Comparison of ENCODE assay signal across 14 mouse cellular contexts in the genomic region with DNA sequence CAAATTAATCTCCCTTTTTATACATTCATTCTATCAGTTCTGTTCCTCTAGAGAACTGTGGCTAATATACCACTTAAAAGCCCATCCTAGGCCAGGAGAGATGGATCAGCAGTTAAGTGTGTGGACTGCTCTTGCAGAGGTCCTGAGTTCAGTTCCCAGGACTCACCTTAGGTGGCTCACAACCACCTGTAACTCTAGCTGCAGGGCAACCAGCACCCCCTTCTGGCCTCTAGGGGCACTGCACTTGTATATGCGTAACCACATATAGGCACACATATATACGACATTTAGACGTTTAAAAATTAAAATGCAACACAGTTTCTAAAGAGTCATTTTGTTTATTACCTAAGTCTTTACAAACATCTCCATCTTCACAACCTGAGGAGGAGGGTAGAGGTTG.
DNase-seq lines count a peak whose midpoint lies in the region; ATAC-seq and TF ChIP-seq lines count a peak whose summit lies in the region.
"Had no signal": no experiment of that assay in that cellular context is flagged by ENCODE, and none has a peak within 500 bp of the region (broad histone marks: within the 10 kb centered on the region; RNA-seq: fewer than 3 reads in every experiment).

No protein-coding gene starts in this region.

- ATAC-seq in liver, embryonic 11.5 days (replicated peaks; ENCODE audit: low FRiP score), result no peak
- ATAC-seq in megakaryocyte-erythroid progenitor cell, adult 5-6 weeks (replicated peaks; ENCODE audit: low FRiP score, low TSS enrichment, poor library complexity, severe bottlenecking), result no peak
- ATAC-seq in heart, embryonic 12.5 days (ENCODE audit: insufficient number of reproducible peaks, low FRiP score), result no peak

- TF ChIP-seq POLR2A in liver, adult 2 months (IDR thresholded peaks at IDR 0.05; ENCODE audit: extremely low read depth, insufficient read depth, low read length), result no peak

- no peak overlapping the region for H3K4me3 ChIP-seq in liver, adult 2 months (ENCODE audit: insufficient read depth, low read depth, low read length)
- H3K4me3 ChIP-seq in liver, embryonic 11.5 days (ENCODE audit: low read depth, low read length), result no peak overlapping the region
- H3K4me3 ChIP-seq in heart, embryonic 12.5 days, result no peak overlapping the region
- H3K4me3 ChIP-seq: forebrain, embryonic 10.5 days; lung, embryonic 15.5 days; midbrain, embryonic 12.5 days had no signal

- 90% methylated on average over 3 of the region's 3 CpGs for WGBS in liver, adult 2 months
- 88% methylated on average over 3 of the region's 3 CpGs for WGBS in liver, embryonic 11.5 days
- 87% methylated on average over 3 of the region's 3 CpGs for WGBS in heart, embryonic 12.5 days

- no peaks in the 10 kb centered on the region for H3K4me1 ChIP-seq in liver, adult 2 months (ENCODE audit: control insufficient read depth, insufficient read depth, low read length)
- no peaks in the 10 kb centered on the region; the same call in 1 of the 2 replicates for H3K4me1 ChIP-seq in liver, embryonic 11.5 days (replicated peaks; ENCODE audit: control insufficient read depth, insufficient read depth, low read length)
- H3K4me1 ChIP-seq in heart, embryonic 12.5 days (replicated peaks), result no peaks in the 10 kb centered on the region
- H3K4me1 ChIP-seq: lung, embryonic 15.5 days had no signal

- peak; percentile 34 to 42 for DNase-seq in cerebellum, postnatal 10 days
- DNase-seq in cerebellum, adult 8-10 months, result no peak
- DNase-seq in liver, adult 2 months (ENCODE audit: extremely low read depth, low read depth, low spot score), result no peak
- DNase-seq in liver, embryonic 11.5 days (ENCODE audit: low spot score), result no peak
- peak; percentile 66 for DNase-seq in ES-CJ7 (ENCODE audit: low read depth, low spot score)
- peak; percentile 2 for DNase-seq in induced T-regulatory cell, adult 2 months (ENCODE audit: low read depth)
- DNase-seq: adrenal gland, adult 2 months; cerebellum, adult 18-20 months; gastrocnemius, postnatal 25 days had no signal

- H3K79me2 ChIP-seq in liver, adult 2 months (ENCODE audit: control insufficient read depth, insufficient read depth, low read length), result no peaks in the 10 kb centered on the region

- H3K4me2 ChIP-seq in liver, embryonic 11.5 days, result no peak overlapping the region
- H3K4me2 ChIP-seq in heart, embryonic 12.5 days, result no peak overlapping the region
- H3K4me2 ChIP-seq: lung, embryonic 15.5 days; midbrain, embryonic 12.5 days had no signal

- H3K36me3 ChIP-seq in liver, adult 2 months (ENCODE audit: control insufficient read depth, insufficient read depth, low read length), result no peaks in the 10 kb centered on the region
- H3K36me3 ChIP-seq in liver, embryonic 11.5 days (ENCODE audit: control insufficient read depth, insufficient read depth, low read length), result no peaks in the 10 kb centered on the region
- no peaks in the 10 kb centered on the region for H3K36me3 ChIP-seq in heart, embryonic 12.5 days
- H3K36me3 ChIP-seq: forebrain, embryonic 10.5 days; lung, embryonic 15.5 days; midbrain, embryonic 12.5 days had no signal

- H3K27ac ChIP-seq in liver, adult 2 months (replicated peaks; ENCODE audit: insufficient read depth, low read depth, low read length), result no peak overlapping the region
- H3K27ac ChIP-seq in liver, embryonic 11.5 days (ENCODE audit: low read depth, low read length), result no peak overlapping the region
- H3K27ac ChIP-seq in heart, embryonic 12.5 days (ENCODE audit: poor library complexity, severe bottlenecking), result no peak overlapping the region
- H3K27ac ChIP-seq: forebrain, embryonic 10.5 days; lung, embryonic 15.5 days; midbrain, embryonic 12.5 days had no signal

- H3K27me3 ChIP-seq in liver, adult 2 months (ENCODE audit: control insufficient read depth, insufficient read depth, low read length), result 0 out of 2 replicates have a peak, but pooled peaks cover 2% of the 10 kb centered on the region
- H3K27me3 ChIP-seq in liver, embryonic 11.5 days (replicated peaks; ENCODE audit: control insufficient read depth, insufficient read depth, low read length), result no peaks in the 10 kb centered on the region
- H3K27me3 ChIP-seq in heart, embryonic 12.5 days (replicated peaks), result no peaks in the 10 kb centered on the region
- H3K27me3 ChIP-seq: lung, embryonic 15.5 days; midbrain, embryonic 12.5 days had no signal

- no peak overlapping the region for H3K9ac ChIP-seq in liver, adult 2 months (ENCODE audit: low read depth, low read length)
- H3K9ac ChIP-seq in liver, embryonic 11.5 days (ENCODE audit: low read depth, low read length), result no peak overlapping the region
- no peak overlapping the region for H3K9ac ChIP-seq in heart, embryonic 12.5 days
- H3K9ac ChIP-seq: lung, embryonic 15.5 days; midbrain, embryonic 12.5 days had no signal

- peak; percentile 57 for TF ChIP-seq CTCF in liver, adult 2 months (IDR thresholded peaks at IDR 0.05; ENCODE audit: low read depth, low read length)

- no peaks in the 10 kb centered on the region for H3K9me3 ChIP-seq in liver, embryonic 11.5 days (ENCODE audit: control insufficient read depth, low read length)
- peaks cover 2% of the 10 kb centered on the region; the same call in 1 of the 2 replicates for H3K9me3 ChIP-seq in heart, embryonic 12.5 days (replicated peaks)
- H3K9me3 ChIP-seq: forebrain, embryonic 10.5 days; lung, embryonic 15.5 days; midbrain, embryonic 12.5 days had no signal

Comparison
In these comparisons a context has a peak if more than half of its experiments do, and no peak if none do; other contexts are left out.
1. DNase-seq: peak in cerebellum, postnatal 10 days (2 of 2), ES-CJ7 (single experiment) and induced T-regulatory cell, adult 2 months (single experiment); none in cerebellum, adult 8-10 months (single experiment), liver, adult 2 months (single experiment) and liver, embryonic 11.5 days (single experiment).